Mouse (Mus musculus) hindbrain, postnatal 0 days (tissue): ENCODE data around the gene Srsf9. TPM values are rescaled to one million over a fixed set of nuclear protein-coding genes. Genes with fewer than 3 reads are reported as not detected.

Experiments
- ATAC-seq: fragments of 200-750 bp; cut with Nextera tagmentation; 2 replicates; pipeline ENCODE4 v1.8.0; 2017; ENCODE audit warnings: mild to moderate bottlenecking, moderate TSS enrichment, moderate library complexity
- DNase-seq: peaks from one replicate; pipeline ENCODE4 v3.0.0-alpha.2; 2015; ENCODE audit warnings: low spot score
- H3K27ac ChIP-seq: fragments of 300-500 bp; sonication (generic); 2 replicates; pipeline ENCODE4 v1.5.1; 2014; ENCODE audit warnings: mild to moderate bottlenecking
- H3K27me3 ChIP-seq: fragments of 300-500 bp; sonication (generic); 2 replicates; pipeline ENCODE4 v1.6.1; 2014; ENCODE audit warnings: low read length, mixed read lengths; ENCODE audit not compliant: insufficient read depth
- H3K36me3 ChIP-seq: fragments of 300-500 bp; sonication (generic); 2 replicates; pipeline ENCODE4 v1.6.1; 2014; ENCODE audit warnings: low read length, mixed read lengths; ENCODE audit not compliant: insufficient read depth
- H3K4me1 ChIP-seq: fragments of 300-500 bp; sonication (generic); 2 replicates; pipeline ENCODE4 v1.6.1; 2014; ENCODE audit warnings: antibody characterized with exemption, low read length, mixed read lengths; ENCODE audit not compliant: insufficient read depth
- H3K4me2 ChIP-seq: fragments of 300-500 bp; sonication (generic); 2 replicates; pipeline ENCODE4 v1.6.1; 2014; ENCODE audit warnings: low read depth, mild to moderate bottlenecking, low read length, moderate library complexity, mixed read lengths
- H3K4me3 ChIP-seq: fragments of 300-500 bp; sonication (generic); 2 replicates; pipeline ENCODE4 v1.5.1; 2014; ENCODE audit warnings: low read length
- H3K9ac ChIP-seq: fragments of 300-500 bp; sonication (generic); replicated peaks from 2 replicates; pipeline ENCODE4 v1.6.1; 2014; ENCODE audit warnings: mild to moderate bottlenecking, low read length, moderate library complexity, mixed read lengths
- H3K9me3 ChIP-seq: fragments of 300-500 bp; sonication (generic); 2 replicates; pipeline ENCODE4 v1.6.1; 2016; ENCODE audit warnings: low read length, mixed read lengths
- CTCF ChIP-seq: IDR thresholded peaks from 2 replicates; pipeline ENCODE4 v1.5.1; 2016; ENCODE audit warnings: antibody characterized with exemption, control low read depth, low read depth
- WGBS: fragments of 180-500 bp; shearing (Covaris S2); extraction: QIAGEN DNeasy Blood & Tissue Kit; methylation state at CpG from one replicate; pipeline ENCODE4 v1.1.7; 2014; 5-methylcytosine and 5-hydroxymethylcytosine counted together
- polyA plus RNA-seq: library from polyadenylated mRNA; unstranded; fragments of >200 nt; fragmentation: Nextera tagmentation; extraction: Ambion mirVana; gene quantifications from 2 replicates; pipeline ENCODE4 v1.2.1, GENCODE M21; 2015
- total RNA-seq: library from RNA; depleted of rRNA; stranded (reverse); fragments of >200 nt; gene quantifications from 2 replicates; pipeline ENCODE4 v1.2.3, GENCODE M21; 2014

Srsf9 gene
- total and polyA plus RNA-seq, 2 experiments from 2014 or later, result 47.5 to 119 TPM

DNA sequence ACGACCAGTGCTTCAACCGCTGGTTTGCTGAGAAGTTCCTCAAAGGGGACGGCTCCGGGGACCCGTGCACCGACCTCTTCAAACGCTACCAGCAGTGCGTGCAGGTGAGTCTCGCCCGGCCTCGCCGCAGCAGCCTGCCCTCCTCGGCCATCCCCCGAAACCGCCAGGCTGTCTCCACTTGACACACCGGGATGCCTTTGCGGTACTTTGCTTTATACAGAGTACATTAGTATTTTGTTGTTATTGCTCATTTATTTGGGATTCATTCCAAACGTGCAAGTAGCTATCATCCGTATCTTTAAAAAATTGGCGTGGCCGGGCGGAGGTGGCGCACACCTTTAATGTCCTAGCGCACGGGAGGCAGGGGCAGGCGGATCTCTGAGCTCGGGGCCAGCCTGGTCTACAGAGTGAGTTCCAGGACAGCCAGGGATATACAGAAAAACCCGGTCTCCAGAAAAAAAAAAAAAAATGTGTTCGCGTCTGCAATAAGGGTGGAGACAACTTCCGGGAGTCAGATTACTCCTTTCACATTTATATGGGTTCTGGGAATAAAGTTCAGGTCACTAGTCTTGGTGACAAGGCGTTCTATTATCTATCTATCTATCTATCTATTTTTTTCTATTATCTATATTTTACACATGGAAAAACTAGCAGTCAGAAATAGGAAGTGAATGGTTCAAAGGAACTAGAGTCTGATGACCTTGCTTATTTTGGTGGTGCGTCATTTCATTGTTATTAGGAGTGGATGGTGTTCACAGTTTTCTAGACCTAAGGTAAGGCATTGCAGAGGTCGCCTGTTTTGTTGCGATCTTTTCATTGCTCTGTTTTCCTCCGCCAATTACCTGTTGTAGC lies 14.6 kb downstream of the Srsf9 start:
- Histone ChIP-seq H3K4me3 (peak overlapping the region; percentile 89), H3K27ac (peak overlapping the region; percentile 92; the same call in 1 of the 2 replicates), H3K9ac (peak overlapping the region; percentile 92), H3K36me3 (peaks cover 20% of the 10 kb centered on the region), H3K4me2 (peak overlapping the region; percentile 85), H3K9me3 (no peaks in the 10 kb centered on the region), H3K4me1 (peaks cover 9% of the 10 kb centered on the region), H3K27me3 (no peaks in the 10 kb centered on the region)
- TF ChIP-seq CTCF, result no peak
- 13% methylated on average over 36 of the region's 36 CpGs for WGBS
- DNase-seq (no peak), ATAC-seq (no peak; the same call in 1 of the 2 replicates)

DNA sequence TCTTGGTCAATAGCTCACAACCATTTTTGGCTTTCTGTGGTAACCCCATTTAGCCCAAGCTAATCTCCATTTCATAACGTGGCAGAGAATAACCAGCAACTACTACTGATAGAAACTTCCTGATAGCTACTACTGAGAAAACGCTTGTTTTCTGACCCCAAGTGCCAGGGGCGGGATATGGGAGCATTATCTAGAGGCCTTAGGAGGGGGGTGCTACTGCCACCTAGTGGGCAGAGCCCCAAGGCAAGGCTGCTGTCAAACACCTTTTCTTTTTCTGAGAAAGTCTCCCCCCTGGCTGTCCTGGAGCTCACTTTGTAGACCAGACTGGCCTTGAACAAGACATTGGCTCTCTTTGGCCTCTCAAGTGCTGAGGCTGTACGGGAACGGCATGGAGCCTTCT lies 20.6 kb downstream of the Srsf9 start:
- DNase-seq, result peak; percentile 86
- WGBS, result 3% methylated on average over 5 of the region's 5 CpGs
- Histone ChIP-seq H3K4me3 (peak overlapping the region; percentile 80), H3K9me3 (no peaks in the 10 kb centered on the region), H3K36me3 (peaks cover 20% of the 10 kb centered on the region), H3K27ac (no peak overlapping the region), H3K27me3 (no peaks in the 10 kb centered on the region), H3K4me2 (peak overlapping the region; percentile 86), H3K4me1 (peaks cover 6% of the 10 kb centered on the region), H3K9ac (peak overlapping the region; percentile 72; the same call in 1 of the 2 replicates)
- peak; percentile 83 for TF ChIP-seq CTCF
- 0 out of 2 replicates have a peak, but pooled peaks have one; percentile 27 for ATAC-seq

DNA sequence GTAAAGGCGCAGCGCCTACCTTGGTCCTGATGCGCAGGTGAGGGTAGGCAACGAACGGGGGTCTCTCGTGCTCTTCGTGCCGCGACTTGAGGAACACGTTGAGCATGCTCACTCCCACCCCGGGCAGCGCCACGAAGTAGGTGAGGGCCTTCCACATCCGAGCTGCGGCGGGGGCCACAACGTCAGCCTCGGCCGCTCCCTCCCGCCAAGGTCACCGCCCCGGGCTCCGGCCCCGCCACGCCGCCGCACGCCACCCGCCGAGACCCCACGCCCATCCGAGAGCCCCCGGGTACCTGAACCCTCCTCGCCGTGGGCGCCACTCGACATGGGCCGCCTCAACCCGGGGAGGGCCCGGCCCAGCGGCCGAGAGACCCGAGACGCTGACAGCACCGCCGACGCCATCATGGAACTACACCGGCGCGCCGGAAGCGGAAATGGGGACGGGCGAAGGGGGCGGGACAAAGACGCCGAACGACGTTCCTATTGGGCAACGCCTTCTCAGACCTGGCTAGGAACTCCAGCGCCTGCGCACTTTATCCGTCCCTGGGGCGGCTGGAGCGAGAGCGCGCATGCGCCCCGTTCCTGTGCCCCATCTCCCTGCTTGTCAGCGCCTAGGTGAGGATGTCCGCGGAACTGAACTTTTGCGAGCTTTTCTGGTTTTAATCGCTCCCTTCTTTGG lies 21.7 kb downstream of the Srsf9 start, which contains the start of gene Cox6a1:
Gene Cox6a1, minus strand, starts transcription at position 436 of the 679 bp plus-strand sequence.
- DNase-seq (peak; percentile 99), ATAC-seq (peak; percentile 97)
- H3K4me2 ChIP-seq, result peak within 1 kb of the TSS; percentile 86
- peak within 1 kb of the TSS; percentile 72 for H3K9ac ChIP-seq
- WGBS, result under 1% methylated on average over 72 of the region's 74 CpGs
- no peaks in the 10 kb centered on the region for H3K9me3 ChIP-seq
- peaks cover 20% of the 10 kb centered on the region for H3K36me3 ChIP-seq
- peak; percentile 55 for TF ChIP-seq CTCF
- H3K4me3 ChIP-seq, result peak within 1 kb of the TSS; percentile 80
- H3K27ac ChIP-seq, result peak within 1 kb of the TSS; percentile 76
- no peaks in the 10 kb centered on the region for H3K27me3 ChIP-seq
- H3K4me1 ChIP-seq, result peaks cover 6% of the 10 kb centered on the region

DNA sequence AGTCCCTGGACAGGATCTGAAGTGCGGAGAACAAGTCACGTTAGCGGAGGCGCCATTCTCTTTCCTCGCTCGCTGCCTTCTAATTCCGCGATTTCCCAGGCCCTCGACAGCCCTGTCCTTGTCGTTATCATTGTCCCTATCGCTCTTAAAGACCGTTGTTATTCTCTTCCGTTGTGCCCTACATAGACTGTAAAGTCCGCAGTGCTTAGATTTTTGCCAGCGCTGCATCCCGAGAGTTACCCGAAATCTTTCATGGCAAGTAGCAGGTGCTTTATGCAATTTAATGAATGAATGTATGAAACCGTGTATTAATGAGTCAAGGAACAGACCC lies 22.2 kb downstream of the Srsf9 start:
- Histone ChIP-seq H3K27me3 (no peaks in the 10 kb centered on the region), H3K4me3 (peak overlapping the region; percentile 80), H3K27ac (peak overlapping the region; percentile 76), H3K4me1 (peaks cover 6% of the 10 kb centered on the region), H3K9me3 (no peaks in the 10 kb centered on the region), H3K4me2 (peak overlapping the region; percentile 73), H3K36me3 (peaks cover 16% of the 10 kb centered on the region), H3K9ac (peak overlapping the region; percentile 72)
- TF ChIP-seq CTCF, result no peak
- DNase-seq, result no peak
- no peak; the same call in 1 of the 2 replicates for ATAC-seq
- WGBS, result under 1% methylated on average over 18 of the region's 18 CpGs

DNA sequence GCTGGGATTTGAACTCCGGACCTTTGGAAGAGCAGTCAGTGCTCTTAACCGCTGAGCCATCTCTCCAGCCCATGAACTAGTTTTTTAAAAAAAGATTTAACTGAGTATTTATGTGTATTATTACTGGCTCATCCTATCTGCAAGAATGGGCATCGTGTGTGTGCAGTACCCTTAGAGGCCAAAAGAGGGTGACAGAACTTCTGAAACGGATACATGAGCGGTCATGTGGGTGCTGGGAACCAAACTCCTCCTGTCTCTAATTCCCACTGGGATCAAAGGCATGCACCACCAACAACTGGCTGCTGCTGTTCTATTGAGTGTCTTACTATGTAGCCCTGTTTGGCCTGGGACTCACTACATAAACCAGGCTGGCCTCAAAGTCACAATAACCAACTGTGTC lies 24.4 kb downstream of the Srsf9 start:
- Histone ChIP-seq H3K27me3 (no peaks in the 10 kb centered on the region), H3K27ac (no peak overlapping the region), H3K4me3 (no peak overlapping the region), H3K9me3 (no peaks in the 10 kb centered on the region), H3K4me1 (peaks cover 6% of the 10 kb centered on the region), H3K9ac (no peak overlapping the region), H3K4me2 (no peak overlapping the region), H3K36me3 (no peaks in the 10 kb centered on the region)
- ATAC-seq (no peak), DNase-seq (no peak)
- TF ChIP-seq CTCF, result no peak
- 84% methylated on average over 5 of the region's 5 CpGs for WGBS

GRCm38 (mm10) chr5:115355070-115355469 lies 28.1 kb downstream of the Srsf9 start:
- no peak overlapping the region for H3K4me3 ChIP-seq
- no peaks in the 10 kb centered on the region for H3K4me1 ChIP-seq
- 59% methylated on average over 13 of the region's 13 CpGs for WGBS
- DNase-seq (no peak), ATAC-seq (no peak)
- no peak overlapping the region for H3K27ac ChIP-seq
- no peak overlapping the region for H3K9ac ChIP-seq
- H3K27me3 ChIP-seq, result no peaks in the 10 kb centered on the region
- H3K9me3 ChIP-seq, result no peaks in the 10 kb centered on the region
- H3K4me2 ChIP-seq, result no peak overlapping the region
- H3K36me3 ChIP-seq, result no peaks in the 10 kb centered on the region
- no peak for TF ChIP-seq CTCF

- DNase-seq, result peak; percentile 85
- Histone ChIP-seq H3K4me2 (no peak overlapping the region), H3K4me1 (no peaks in the 10 kb centered on the region), H3K27ac (no peak overlapping the region), H3K36me3 (no peaks in the 10 kb centered on the region), H3K9ac (no peak overlapping the region), H3K4me3 (no peak overlapping the region), H3K9me3 (no peaks in the 10 kb centered on the region), H3K27me3 (no peaks in the 10 kb centered on the region)
- 10% methylated on average over 12 of the region's 12 CpGs for WGBS
- TF ChIP-seq CTCF, result peak; percentile 90
- peak; percentile 62; the same call in 1 of the 2 replicates for ATAC-seq
Measured at GRCm38 (mm10) chr5:115358872-115359271, 31.9 kb downstream of the Srsf9 start.
